Mouse (Mus musculus): ENCODE results near the gene Des. TPM values are rescaled to one million over a fixed set of nuclear protein-coding genes. Genes with fewer than 3 reads are reported as not detected.

Des gene
- total RNA-seq (2014; rRNA removed), result 2.6 and 6.9 TPM in 2 replicates
- 1.2 and 1.6 TPM in 2 replicates for polyA plus RNA-seq (2015; fragmentation: Nextera tagmentation; extraction: Ambion mirVana)

DNA sequence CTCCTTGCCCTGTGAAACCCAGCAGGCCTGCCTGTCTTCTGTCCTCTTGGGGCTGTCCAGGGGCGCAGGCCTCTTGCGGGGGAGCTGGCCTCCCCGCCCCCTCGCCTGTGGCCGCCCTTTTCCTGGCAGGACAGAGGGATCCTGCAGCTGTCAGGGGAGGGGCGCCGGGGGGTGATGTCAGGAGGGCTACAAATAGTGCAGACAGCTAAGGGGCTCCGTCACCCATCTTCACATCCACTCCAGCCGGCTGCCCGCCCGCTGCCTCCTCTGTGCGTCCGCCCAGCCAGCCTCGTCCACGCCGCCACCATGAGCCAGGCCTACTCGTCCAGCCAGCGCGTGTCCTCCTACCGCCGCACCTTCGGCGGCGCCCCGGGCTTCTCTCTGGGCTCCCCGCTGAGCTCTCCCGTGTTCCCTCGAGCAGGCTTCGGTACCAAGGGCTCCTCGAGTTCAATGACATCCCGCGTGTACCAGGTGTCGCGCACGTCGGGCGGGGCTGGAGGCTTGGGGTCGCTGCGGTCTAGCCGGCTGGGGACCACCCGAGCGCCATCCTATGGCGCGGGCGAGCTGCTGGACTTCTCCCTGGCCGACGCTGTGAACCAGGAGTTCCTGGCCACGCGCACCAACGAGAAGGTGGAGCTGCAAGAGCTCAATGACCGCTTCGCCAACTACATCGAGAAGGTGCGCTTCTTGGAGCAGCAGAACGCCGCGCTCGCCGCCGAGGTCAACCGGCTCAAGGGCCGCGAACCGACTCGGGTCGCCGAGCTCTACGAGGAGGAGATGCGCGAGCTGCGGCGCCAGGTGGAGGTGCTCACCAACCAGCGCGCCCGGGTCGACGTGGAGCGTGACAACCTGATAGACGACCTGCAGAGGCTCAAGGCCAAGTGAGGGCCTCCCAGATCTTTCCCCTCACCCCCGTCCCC, at the start of gene Des:
TSS of gene Des (plus strand) at position 218 of the 920 bp plus-strand sequence.
- 0 out of 2 replicates have a peak within 1 kb of the TSS, but pooled peaks have one; percentile 17 for H3K9ac ChIP-seq (replicated peaks; ENCODE audit: low read length)
- peak within 1 kb of the TSS; percentile 23 for H3K4me3 ChIP-seq (ENCODE audit: low read length)
- peaks cover 8% of the 10 kb centered on the region; the same call in 1 of the 2 replicates for H3K4me1 ChIP-seq (ENCODE audit: insufficient read depth, low read length)
- TF ChIP-seq CTCF (IDR thresholded peaks at IDR 0.05; ENCODE audit: low read depth), result 0 out of 2 replicates have a peak, but pooled peaks have one; percentile 6
- peaks cover 14% of the 10 kb centered on the region for H3K27me3 ChIP-seq (ENCODE audit: insufficient read depth, low read length)
- H3K27ac ChIP-seq, result no peak within 1 kb of the TSS
- 2% methylated on average over 74 of the region's 80 CpGs for WGBS
- H3K9me3 ChIP-seq (ENCODE audit: low read length), result no peaks in the 10 kb centered on the region
- no peaks in the 10 kb centered on the region for H3K36me3 ChIP-seq (ENCODE audit: insufficient read depth, low read length)
- peak within 1 kb of the TSS; percentile 46 for H3K4me2 ChIP-seq (ENCODE audit: low read depth, low read length)
- ATAC-seq, result no peak; the same call in 1 of the 2 replicates
- no peak for DNase-seq (ENCODE audit: low spot score)

DNA sequence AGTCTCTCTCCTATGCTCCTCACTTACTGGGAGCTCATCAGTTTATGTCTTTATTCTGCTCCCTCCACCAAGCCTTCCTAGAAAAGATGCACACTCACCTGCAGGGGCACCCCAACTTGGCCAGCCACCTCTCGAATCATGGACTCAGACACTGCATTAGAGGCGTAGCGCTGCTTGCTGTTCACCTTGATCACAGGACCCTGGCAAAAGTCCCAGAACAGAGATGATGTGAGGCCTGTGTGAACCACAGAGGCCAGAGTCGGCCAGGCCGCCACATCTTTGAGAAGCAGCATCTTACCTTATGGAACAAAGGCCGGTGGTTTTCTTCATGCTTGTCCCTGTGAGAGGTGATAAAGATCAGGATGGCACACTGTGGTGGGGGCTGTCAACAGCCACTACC, 48.4 kb upstream of the Des start:
- H3K27ac ChIP-seq, result no peak overlapping the region
- peaks cover 58% of the 10 kb centered on the region for H3K36me3 ChIP-seq (ENCODE audit: insufficient read depth, low read length)

DNA sequence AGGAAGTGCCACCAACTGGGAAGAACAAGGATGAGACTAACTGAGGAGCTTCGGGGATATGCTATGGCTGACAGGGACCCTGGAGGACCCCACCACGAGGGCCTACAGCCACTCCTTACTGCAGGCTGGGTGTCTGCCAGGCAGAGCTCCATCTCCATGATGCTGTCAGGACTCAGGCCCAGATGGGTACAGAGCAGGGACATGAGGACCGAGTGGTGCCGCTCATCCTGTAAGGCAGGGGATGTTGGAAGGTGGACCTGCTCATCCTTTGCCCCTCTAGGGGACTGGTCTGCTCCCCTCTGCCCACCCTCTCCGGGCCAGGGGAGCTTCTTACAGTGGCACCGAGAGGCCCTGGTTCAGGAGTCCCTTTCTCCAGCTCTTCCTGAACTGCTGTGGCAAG, 45.1 kb upstream of the Des start:
- H3K36me3 ChIP-seq (ENCODE audit: insufficient read depth, low read length), result peaks cover 41% of the 10 kb centered on the region
- no peak overlapping the region for H3K27ac ChIP-seq
- DNase-seq (ENCODE audit: low spot score) (no peak), ATAC-seq (no peak)
- 93% methylated on average over 6 of the region's 6 CpGs for WGBS
- H3K4me2 ChIP-seq (ENCODE audit: low read depth, low read length), result no peak overlapping the region
- no peak overlapping the region for H3K9ac ChIP-seq (replicated peaks; ENCODE audit: low read length)
- no peaks in the 10 kb centered on the region for H3K27me3 ChIP-seq (ENCODE audit: insufficient read depth, low read length)
- TF ChIP-seq CTCF (IDR thresholded peaks at IDR 0.05; ENCODE audit: low read depth), result no peak
- H3K4me1 ChIP-seq (ENCODE audit: insufficient read depth, low read length), result peaks cover 7% of the 10 kb centered on the region; the same call in 1 of the 2 replicates
- H3K9me3 ChIP-seq (ENCODE audit: low read length), result no peaks in the 10 kb centered on the region
- no peak overlapping the region for H3K4me3 ChIP-seq (ENCODE audit: low read length)

More for the DNA sequence above, 48.4 kb upstream of the Des start:
- DNase-seq (ENCODE audit: low spot score), result no peak
- 94% methylated on average over 6 of the region's 6 CpGs for WGBS
- no peak overlapping the region for H3K9ac ChIP-seq (replicated peaks; ENCODE audit: low read length)
- no peak for TF ChIP-seq CTCF (IDR thresholded peaks at IDR 0.05; ENCODE audit: low read depth)
- no peak for ATAC-seq
- H3K4me2 ChIP-seq (ENCODE audit: low read depth, low read length), result no peak overlapping the region
- H3K4me1 ChIP-seq (ENCODE audit: insufficient read depth, low read length), result peaks cover 7% of the 10 kb centered on the region; the same call in 1 of the 2 replicates
- no peaks in the 10 kb centered on the region for H3K27me3 ChIP-seq (ENCODE audit: insufficient read depth, low read length)
- H3K9me3 ChIP-seq (ENCODE audit: low read length), result no peaks in the 10 kb centered on the region
- H3K4me3 ChIP-seq (ENCODE audit: low read length), result no peak overlapping the region

DNA sequence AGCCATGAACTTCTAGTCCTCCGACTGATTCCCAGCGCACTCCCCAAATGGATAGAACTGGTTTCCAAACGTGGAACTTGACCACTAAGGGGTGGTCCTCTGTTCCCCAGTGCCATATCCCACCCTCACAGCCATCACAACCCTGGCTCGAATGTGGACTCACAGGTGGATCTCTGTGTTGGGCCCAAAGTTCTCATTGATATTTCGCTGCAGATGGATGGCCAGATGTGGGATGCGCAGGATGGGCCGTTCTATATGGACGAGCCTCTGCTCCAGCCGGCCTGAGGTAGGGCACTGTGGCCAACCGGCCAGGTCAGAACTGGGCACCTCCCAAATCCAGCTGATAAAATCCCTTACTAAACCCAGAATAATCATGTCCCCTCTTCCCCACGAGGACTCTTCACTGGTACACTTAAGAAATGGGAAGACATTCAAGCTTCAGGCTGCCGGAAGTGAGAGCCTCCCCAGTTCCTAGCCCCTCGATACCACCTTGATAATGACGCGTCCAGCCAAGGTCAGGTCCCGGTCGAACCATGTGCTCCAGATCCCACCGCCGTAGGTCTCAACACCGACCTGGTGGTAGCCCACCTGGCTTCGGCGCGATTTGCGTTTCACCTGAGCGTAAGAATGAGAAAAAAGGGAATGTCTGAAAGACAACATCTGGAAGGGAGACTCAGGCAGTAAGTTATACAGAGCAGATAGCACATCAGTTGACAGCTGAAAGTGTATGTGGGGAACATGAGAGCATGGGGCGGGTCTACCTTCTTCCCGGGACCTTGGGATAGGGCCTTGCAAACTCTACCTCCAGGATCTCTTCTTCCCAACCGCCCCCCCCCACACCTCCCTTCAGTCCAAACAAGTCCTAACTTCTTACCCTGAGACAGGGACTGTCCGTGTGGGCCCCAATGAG, 44.4 kb upstream of the Des start:
- no peak for DNase-seq (ENCODE audit: low spot score)
- TF ChIP-seq CTCF (IDR thresholded peaks at IDR 0.05; ENCODE audit: low read depth), result no peak
- Histone ChIP-seq H3K4me1 (ENCODE audit: insufficient read depth, low read length) (peaks cover 7% of the 10 kb centered on the region; the same call in 1 of the 2 replicates), H3K27ac (no peak overlapping the region), H3K4me2 (ENCODE audit: low read depth, low read length) (peak overlapping the region; percentile 81), H3K4me3 (ENCODE audit: low read length) (peak overlapping the region; percentile 76), H3K9ac (replicated peaks; ENCODE audit: low read length) (peak overlapping the region; percentile 68), H3K27me3 (ENCODE audit: insufficient read depth, low read length) (no peaks in the 10 kb centered on the region), H3K36me3 (ENCODE audit: insufficient read depth, low read length) (peaks cover 34% of the 10 kb centered on the region), H3K9me3 (ENCODE audit: low read length) (no peaks in the 10 kb centered on the region)
- 89% methylated on average over 29 of the region's 29 CpGs for WGBS
- no peak for ATAC-seq

DNA sequence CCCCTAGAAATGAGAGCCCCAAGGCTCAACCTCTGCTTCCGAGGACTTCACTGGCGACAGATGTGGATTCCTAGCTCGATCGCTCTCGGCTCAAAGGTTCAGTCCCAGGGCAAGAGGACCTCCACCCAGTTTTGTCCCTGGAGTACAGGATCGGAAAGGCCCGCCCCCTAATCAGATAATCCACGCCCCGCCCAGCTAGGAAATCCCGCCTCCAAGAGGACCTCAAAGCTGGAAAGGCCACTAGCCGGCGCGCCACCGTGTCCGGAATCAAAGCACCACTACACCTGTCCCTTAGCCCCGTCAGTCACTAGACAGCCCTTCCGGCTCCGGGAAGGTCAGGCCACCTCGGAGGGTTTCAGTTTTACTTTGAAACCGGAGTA, 43.3 kb upstream of the Des start:
- Histone ChIP-seq H3K4me2 (ENCODE audit: low read depth, low read length) (peak overlapping the region; percentile 81), H3K4me3 (ENCODE audit: low read length) (peak overlapping the region; percentile 76), H3K27ac (peak overlapping the region; percentile 86), H3K36me3 (ENCODE audit: insufficient read depth, low read length) (peaks cover 24% of the 10 kb centered on the region), H3K4me1 (ENCODE audit: insufficient read depth, low read length) (peaks cover 7% of the 10 kb centered on the region; the same call in 1 of the 2 replicates), H3K9ac (replicated peaks; ENCODE audit: low read length) (peak overlapping the region; percentile 68), H3K9me3 (ENCODE audit: low read length) (no peaks in the 10 kb centered on the region), H3K27me3 (ENCODE audit: insufficient read depth, low read length) (no peaks in the 10 kb centered on the region)
- peak; percentile 16 for ATAC-seq
- WGBS, result under 1% methylated on average over 20 of the region's 20 CpGs
- DNase-seq (ENCODE audit: low spot score), result peak; percentile 81
- TF ChIP-seq CTCF (IDR thresholded peaks at IDR 0.05; ENCODE audit: low read depth), result peak; percentile 50
